Mouse (Mus musculus) kidney, postnatal 0 days (tissue): ENCODE measurements around the gene Cdk5rap3. TPM values are rescaled to one million over a fixed set of nuclear protein-coding genes. Genes with fewer than 3 reads are reported as not detected.

Experiments
- ATAC-seq: fragments of 200-750 bp; cut with Nextera tagmentation; replicated peaks from 2 replicates; pipeline ENCODE4 v1.8.0; 2017; ENCODE audit warnings: low read depth, moderate number of reproducible peaks, moderate TSS enrichment, moderate library complexity; ENCODE audit not compliant: low FRiP score
- DNase-seq: peaks from one replicate; pipeline ENCODE4 v3.0.0-alpha.2; 2016; ENCODE audit warnings: low spot score
- H3K27ac ChIP-seq: fragments of 300-500 bp; sonication (generic); 2 replicates; pipeline ENCODE4 v1.5.1; 2014; ENCODE audit warnings: mild to moderate bottlenecking
- H3K27me3 ChIP-seq: fragments of 300-500 bp; sonication (generic); 2 replicates; pipeline ENCODE4 v1.6.1; 2014; ENCODE audit warnings: low read length, mixed read lengths; ENCODE audit not compliant: insufficient read depth
- H3K36me3 ChIP-seq: fragments of 300-500 bp; sonication (generic); 2 replicates; pipeline ENCODE4 v1.6.1; 2014; ENCODE audit warnings: low read length, mixed read lengths; ENCODE audit not compliant: insufficient read depth
- H3K4me1 ChIP-seq: fragments of 300-500 bp; sonication (generic); replicated peaks from 2 replicates; pipeline ENCODE4 v1.6.1; 2014; ENCODE audit warnings: antibody characterized with exemption, low read length, mixed read lengths; ENCODE audit not compliant: insufficient read depth
- H3K4me2 ChIP-seq: fragments of 300-500 bp; sonication (generic); 2 replicates; pipeline ENCODE4 v1.6.1; 2014; ENCODE audit warnings: mild to moderate bottlenecking, low read length, moderate library complexity, mixed read lengths
- H3K4me3 ChIP-seq: fragments of 300-500 bp; sonication (generic); replicated peaks from 2 replicates; pipeline ENCODE4 v1.5.1; 2014; ENCODE audit warnings: low read depth, low read length
- H3K9ac ChIP-seq: fragments of 300-500 bp; sonication (generic); 2 replicates; pipeline ENCODE4 v1.6.1; 2014; ENCODE audit warnings: low read depth, low read length
- H3K9me3 ChIP-seq: fragments of 300-500 bp; sonication (generic); replicated peaks from 2 replicates; pipeline ENCODE4 v1.6.1; 2016; ENCODE audit warnings: low read length, inconsistent platforms, mixed read lengths
- CTCF ChIP-seq: IDR thresholded peaks from 2 replicates; pipeline ENCODE4 v1.5.1; 2016; ENCODE audit warnings: antibody characterized with exemption, low read depth, mild to moderate bottlenecking, moderate library complexity
- WGBS: fragments of 180-500 bp; shearing (Covaris S2); extraction: QIAGEN DNeasy Blood & Tissue Kit; methylation state at CpG from one replicate; pipeline ENCODE4 v1.1.7; 2014; 5-methylcytosine and 5-hydroxymethylcytosine counted together
- polyA plus RNA-seq: library from polyadenylated mRNA; unstranded; fragments of >200 nt; fragmentation: Nextera tagmentation; extraction: Ambion mirVana; gene quantifications from 2 replicates; pipeline ENCODE4 v1.2.1, GENCODE M21; 2015

Gene Cdk5rap3
- polyA plus RNA-seq, 1 experiment from 2014 or later = 77.8 TPM

DNA sequence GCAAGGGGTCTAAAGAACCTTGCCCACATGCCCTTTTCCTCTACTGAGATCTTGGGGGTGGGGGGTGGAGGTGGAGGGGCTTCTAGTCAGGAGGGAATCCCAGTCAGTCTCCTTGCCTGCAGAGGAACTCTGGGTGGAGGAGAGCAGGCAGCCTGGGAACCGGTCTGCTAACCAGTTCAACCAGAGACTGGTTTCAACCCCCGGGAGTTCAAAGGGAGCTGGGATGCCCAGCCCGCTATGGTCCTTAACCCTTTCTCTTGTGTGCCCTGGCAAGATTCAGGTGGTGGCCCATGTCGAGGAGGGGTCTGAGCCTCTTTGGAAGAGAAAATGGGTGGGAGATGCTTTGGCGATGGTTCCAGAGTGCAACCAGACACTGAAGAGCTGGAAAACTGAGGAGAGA, 12.4 kb upstream of the Cdk5rap3 start:
- WGBS = 6% methylated on average over 5 of the region's 5 CpGs
- Histone ChIP-seq H3K4me1 (0 out of 2 replicates have a peak, but pooled peaks cover 15% of the 10 kb centered on the region), H3K36me3 (no peaks in the 10 kb centered on the region), H3K27me3 (no peaks in the 10 kb centered on the region), H3K9ac (peak overlapping the region; percentile 65), H3K9me3 (no peaks in the 10 kb centered on the region), H3K4me3 (peak overlapping the region; percentile 34), H3K4me2 (peak overlapping the region; percentile 55), H3K27ac (peak overlapping the region; percentile 97)
- ATAC-seq (peak; percentile 67), DNase-seq (peak; percentile 39)
- TF ChIP-seq CTCF = no peak

DNA sequence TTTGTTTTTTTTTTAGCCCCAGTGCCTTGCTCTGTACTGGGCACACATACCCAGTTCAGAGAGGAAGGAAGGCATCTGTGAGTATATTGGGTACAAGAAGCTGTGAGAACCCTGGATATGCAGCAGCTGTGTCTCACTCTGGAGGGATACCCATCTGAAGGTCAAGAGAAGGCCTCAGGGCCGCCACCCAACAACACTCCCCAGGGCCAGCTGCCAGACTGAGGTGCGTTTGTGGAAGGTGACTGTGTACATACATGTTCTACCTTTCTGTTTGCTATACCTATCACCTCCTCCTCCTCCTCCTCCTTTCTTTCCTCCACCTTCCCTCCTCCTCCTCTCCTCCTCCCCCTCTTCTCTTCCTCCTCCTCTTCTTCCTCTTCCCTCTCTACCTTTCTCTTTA, 11.8 kb upstream of the Cdk5rap3 start, which contains the start of gene Prr15l:
Prr15l (plus strand) TSS at position 17 of the 400 bp plus-strand sequence.
- no peaks in the 10 kb centered on the region for H3K9me3 ChIP-seq
- H3K9ac ChIP-seq = peak within 1 kb of the TSS; percentile 65
- H3K4me1 ChIP-seq = 0 out of 2 replicates have a peak, but pooled peaks cover 13% of the 10 kb centered on the region
- H3K4me2 ChIP-seq = peak within 1 kb of the TSS; percentile 55
- H3K4me3 ChIP-seq = peak within 1 kb of the TSS; percentile 34
- no peak for TF ChIP-seq CTCF
- H3K27me3 ChIP-seq = no peaks in the 10 kb centered on the region
- WGBS = 60% methylated on average over 2 of the region's 2 CpGs
- H3K36me3 ChIP-seq = no peaks in the 10 kb centered on the region
- no peak for ATAC-seq
- DNase-seq = no peak
- H3K27ac ChIP-seq = peak within 1 kb of the TSS; percentile 97

DNA sequence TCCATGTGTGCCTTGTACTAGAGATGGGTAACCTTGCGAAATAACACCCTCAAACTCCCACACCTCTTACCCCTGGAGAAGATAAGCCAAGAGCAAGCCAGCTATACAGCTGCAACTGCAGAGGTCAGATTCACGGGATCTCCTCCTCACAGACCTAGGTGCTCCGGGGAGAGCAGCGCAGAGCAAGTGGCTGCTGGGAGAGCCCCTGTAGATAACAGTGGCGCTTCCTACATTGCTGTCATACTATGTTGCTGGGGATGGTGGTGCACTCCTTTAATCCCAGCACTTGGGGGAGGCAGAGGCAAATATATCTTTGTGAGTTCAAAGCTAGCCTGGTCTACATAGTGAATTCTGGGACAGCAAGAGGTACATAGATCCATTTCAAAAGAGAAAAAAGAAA, 10.3 kb upstream of the Cdk5rap3 start:
- H3K4me2 ChIP-seq = no peak overlapping the region
- no peaks in the 10 kb centered on the region for H3K27me3 ChIP-seq
- 0 out of 2 replicates have a peak, but pooled peaks cover 8% of the 10 kb centered on the region for H3K4me1 ChIP-seq
- H3K9ac ChIP-seq = no peak overlapping the region
- no peak overlapping the region for H3K4me3 ChIP-seq
- no peaks in the 10 kb centered on the region for H3K9me3 ChIP-seq
- no peak overlapping the region for H3K27ac ChIP-seq
- no peaks in the 10 kb centered on the region for H3K36me3 ChIP-seq
- 84% methylated on average over 5 of the region's 5 CpGs for WGBS
- no peak for DNase-seq
- ATAC-seq = no peak
- TF ChIP-seq CTCF = no peak

DNA sequence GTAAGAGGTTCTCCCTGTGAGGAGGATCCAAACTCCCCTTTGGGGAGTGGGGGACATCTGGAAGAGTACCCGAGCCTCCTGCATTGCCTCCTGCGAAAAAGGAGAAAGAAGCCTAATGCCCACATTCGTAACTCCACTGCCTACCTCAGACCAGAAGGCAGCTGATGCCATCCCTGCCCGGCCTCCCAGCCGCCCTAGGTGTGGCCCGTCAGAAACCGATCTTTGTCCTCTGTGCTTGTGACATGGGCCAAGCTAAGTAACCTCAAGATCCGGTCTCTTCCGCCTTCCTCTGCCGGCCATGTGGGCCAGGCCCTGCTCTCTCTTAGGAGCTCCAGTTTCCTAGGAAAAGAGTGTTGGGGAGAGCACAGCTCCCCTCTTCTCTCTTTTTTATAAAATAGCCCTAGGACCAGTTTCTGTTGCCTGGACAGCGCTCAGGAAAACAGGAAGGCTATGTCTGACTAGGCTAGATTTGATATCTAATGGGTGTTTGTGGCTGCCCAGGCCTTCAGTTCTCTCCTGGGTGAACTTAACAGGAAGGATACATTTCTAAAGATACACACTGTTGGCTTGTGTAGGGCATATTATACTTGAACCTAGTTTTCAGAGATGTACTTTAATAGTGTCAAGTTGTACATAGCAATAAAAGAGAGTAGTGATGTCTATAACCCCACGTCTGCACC, 9.3 kb upstream of the Cdk5rap3 start:
- Histone ChIP-seq H3K4me2 (no peak overlapping the region), H3K4me1 (0 out of 2 replicates have a peak, but pooled peaks cover 7% of the 10 kb centered on the region), H3K4me3 (no peak overlapping the region), H3K9me3 (no peaks in the 10 kb centered on the region), H3K36me3 (no peaks in the 10 kb centered on the region), H3K27me3 (no peaks in the 10 kb centered on the region), H3K27ac (no peak overlapping the region), H3K9ac (no peak overlapping the region)
- no peak for ATAC-seq
- WGBS = 85% methylated on average over 12 of the region's 12 CpGs
- no peak for DNase-seq
- TF ChIP-seq CTCF = no peak

DNA sequence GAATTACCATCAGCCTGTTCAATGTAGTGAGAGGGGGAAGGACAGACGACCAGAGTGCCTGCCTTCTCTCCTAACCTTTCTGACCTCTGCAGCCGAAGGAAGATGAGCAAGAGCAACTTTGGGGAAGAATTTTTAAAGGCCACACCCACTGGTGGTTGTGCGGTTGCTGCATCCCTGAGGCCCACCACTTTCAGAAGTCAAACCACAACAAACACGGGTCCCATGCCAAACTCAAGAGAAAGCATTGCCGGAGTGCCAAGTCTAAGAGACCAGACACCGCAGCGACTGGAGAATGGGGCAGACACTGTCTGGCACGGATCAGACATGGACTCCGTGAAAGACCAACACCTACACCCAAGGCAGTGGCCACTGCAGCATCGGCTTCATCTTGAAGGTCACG, 8.6 kb upstream of the Cdk5rap3 start:
- 78% methylated on average over 11 of the region's 11 CpGs for WGBS
- H3K27me3 ChIP-seq = no peaks in the 10 kb centered on the region
- H3K9me3 ChIP-seq = no peaks in the 10 kb centered on the region
- no peak overlapping the region for H3K4me3 ChIP-seq
- H3K9ac ChIP-seq = no peak overlapping the region
- DNase-seq (no peak), ATAC-seq (no peak)
- no peak for TF ChIP-seq CTCF
- H3K36me3 ChIP-seq = no peaks in the 10 kb centered on the region
- H3K4me1 ChIP-seq = 0 out of 2 replicates have a peak, but pooled peaks cover 7% of the 10 kb centered on the region
- H3K27ac ChIP-seq = no peak overlapping the region
- no peak overlapping the region for H3K4me2 ChIP-seq

DNA sequence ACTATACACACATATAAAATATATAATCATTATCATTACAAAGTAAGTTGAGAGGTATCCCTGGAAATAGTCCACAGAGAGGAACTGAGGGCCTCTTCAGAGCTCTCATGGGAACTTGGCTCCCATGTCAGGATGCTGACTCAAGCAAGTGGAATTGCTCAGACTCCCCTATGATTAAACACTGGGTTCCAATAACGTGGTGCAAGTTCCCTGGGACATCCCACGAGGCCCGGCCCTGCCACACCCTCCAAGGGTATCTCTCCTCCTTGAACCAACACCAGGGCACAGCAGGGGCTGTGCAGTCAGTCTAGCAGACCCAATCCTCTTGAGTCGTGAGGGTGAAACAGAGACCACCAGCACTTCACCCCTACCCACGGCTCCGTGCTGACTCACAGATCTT, 2.7 kb upstream of the Cdk5rap3 start:
- DNase-seq (no peak), ATAC-seq (no peak)
- Histone ChIP-seq H3K4me3 (no peak overlapping the region), H3K9ac (no peak overlapping the region), H3K36me3 (no peaks in the 10 kb centered on the region), H3K4me2 (no peak overlapping the region), H3K9me3 (no peaks in the 10 kb centered on the region), H3K27ac (no peak overlapping the region), H3K4me1 (no peaks in the 10 kb centered on the region; the same call in 1 of the 2 replicates), H3K27me3 (no peaks in the 10 kb centered on the region)
- 56% methylated on average over 6 of the region's 6 CpGs for WGBS
- TF ChIP-seq CTCF = no peak
